Mouse (Mus musculus): Measurements from ENCODE around the gene Tlr3. TPM values are rescaled to one million over a fixed set of nuclear protein-coding genes. Genes with fewer than 3 reads are reported as not detected.

Tlr3 gene
- polyA plus RNA-seq, 1 experiment from 2014 or later: 3.1 TPM

DNA sequence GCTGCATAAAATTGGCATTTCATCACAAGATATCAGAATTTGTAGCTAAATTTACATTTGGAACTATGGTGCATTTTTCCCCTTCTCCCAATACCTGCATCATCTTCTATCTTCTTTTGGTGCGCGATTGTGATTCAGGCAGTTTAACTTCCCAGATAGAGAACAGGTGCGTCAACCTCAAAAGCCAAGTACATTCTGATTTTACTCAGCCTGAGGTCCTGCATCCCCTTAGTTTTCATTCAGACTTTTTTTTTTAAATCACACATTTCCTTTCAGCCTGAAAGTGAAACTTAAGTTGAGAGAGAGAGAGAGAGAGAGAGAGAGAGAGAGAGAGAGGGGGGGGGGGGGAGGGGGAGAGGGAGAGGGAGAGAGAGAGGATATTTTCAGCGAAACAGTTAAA lies 1.2 kb downstream of the Tlr3 start:
- ATAC-seq (ENCODE audit: low FRiP score, low TSS enrichment): no peak
- Histone ChIP-seq H3K4me1 (ENCODE audit: insufficient read depth, low read length) (peaks cover 9% of the 10 kb centered on the region), H3K27me3 (ENCODE audit: insufficient read depth, low read length) (no peaks in the 10 kb centered on the region), H3K4me3 (ENCODE audit: low read length) (peak overlapping the region; percentile 48), H3K9ac (replicated peaks; ENCODE audit: low read length) (peak overlapping the region; percentile 65), H3K36me3 (ENCODE audit: insufficient read depth, low read length) (no peaks in the 10 kb centered on the region), H3K4me2 (replicated peaks; ENCODE audit: low read depth, low read length) (peak overlapping the region; percentile 55), H3K9me3 (ENCODE audit: low read length) (no peaks in the 10 kb centered on the region), H3K27ac (ENCODE audit: low read length) (peak overlapping the region; percentile 47)
- WGBS: 50% methylated on average over 4 of the region's 4 CpGs

DNA sequence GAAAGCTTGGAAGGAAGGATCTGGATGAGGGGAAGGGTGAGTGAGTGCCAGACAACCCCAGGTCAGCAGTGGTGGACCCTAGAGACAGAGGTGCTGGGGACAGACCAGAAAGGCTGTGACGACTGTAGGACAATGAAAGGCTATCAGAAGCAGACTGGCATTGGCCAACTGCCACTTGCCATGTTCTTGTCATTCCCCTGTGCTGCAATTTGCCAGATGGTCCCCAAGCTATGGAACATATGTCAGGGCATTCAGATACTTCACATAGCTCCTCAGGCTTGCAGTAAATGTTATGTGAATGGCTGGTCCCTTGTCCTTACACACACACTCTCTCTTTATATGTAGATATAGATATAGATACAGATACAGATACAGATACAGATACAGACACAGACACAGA lies 27.6 kb downstream of the Tlr3 start:
- Histone ChIP-seq H3K36me3 (ENCODE audit: insufficient read depth, low read length) (no peaks in the 10 kb centered on the region), H3K27ac (ENCODE audit: low read length) (no peak overlapping the region), H3K9ac (replicated peaks; ENCODE audit: low read length) (no peak overlapping the region), H3K4me3 (ENCODE audit: low read length) (no peak overlapping the region), H3K9me3 (ENCODE audit: low read length) (no peaks in the 10 kb centered on the region), H3K4me1 (ENCODE audit: insufficient read depth, low read length) (peaks cover 14% of the 10 kb centered on the region), H3K27me3 (ENCODE audit: insufficient read depth, low read length) (peaks cover 10% of the 10 kb centered on the region), H3K4me2 (replicated peaks; ENCODE audit: low read depth, low read length) (no peak overlapping the region)
- WGBS: 53% methylated on average over 1 of the region's 1 CpGs
- no peak for ATAC-seq (ENCODE audit: low FRiP score, low TSS enrichment)

DNA sequence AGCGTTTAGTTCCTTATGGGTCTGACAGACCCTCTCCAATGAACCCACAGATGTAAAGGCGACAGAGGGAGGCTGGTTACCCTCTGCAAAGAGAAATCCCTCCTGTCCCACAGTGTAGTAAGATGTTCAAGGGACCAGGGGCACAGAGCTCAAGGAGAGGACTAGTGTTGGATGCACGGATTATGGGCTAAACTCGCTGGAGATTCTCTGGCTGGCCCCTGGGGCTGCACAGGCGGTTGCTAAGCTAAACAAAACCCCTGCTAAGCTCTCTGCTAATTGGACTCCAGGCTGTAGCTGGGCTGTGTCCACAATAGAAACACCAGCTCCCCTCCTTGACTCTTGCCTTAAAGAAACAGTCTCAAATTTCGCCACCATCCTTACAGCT lies 28.9 kb downstream of the Tlr3 start, which contains the start of gene Fam149a:
TSS of gene Fam149a (minus strand) at position 329 of the 385 bp plus-strand sequence.
- peak within 1 kb of the TSS; percentile 41 for H3K4me3 ChIP-seq (ENCODE audit: low read length)
- H3K9ac ChIP-seq (replicated peaks; ENCODE audit: low read length): peak within 1 kb of the TSS; percentile 53
- peak within 1 kb of the TSS; percentile 80 for H3K4me2 ChIP-seq (replicated peaks; ENCODE audit: low read depth, low read length)
- peaks cover 14% of the 10 kb centered on the region for H3K4me1 ChIP-seq (ENCODE audit: insufficient read depth, low read length)
- peak; percentile 85; the same call in 1 of the 2 replicates for ATAC-seq (ENCODE audit: low FRiP score, low TSS enrichment)
- no peaks in the 10 kb centered on the region for H3K9me3 ChIP-seq (ENCODE audit: low read length)
- peaks cover 10% of the 10 kb centered on the region for H3K27me3 ChIP-seq (ENCODE audit: insufficient read depth, low read length)
- H3K36me3 ChIP-seq (ENCODE audit: insufficient read depth, low read length): no peaks in the 10 kb centered on the region
- no peak within 1 kb of the TSS for H3K27ac ChIP-seq (ENCODE audit: low read length)
- 2% methylated on average over 6 of the region's 6 CpGs for WGBS

DNA sequence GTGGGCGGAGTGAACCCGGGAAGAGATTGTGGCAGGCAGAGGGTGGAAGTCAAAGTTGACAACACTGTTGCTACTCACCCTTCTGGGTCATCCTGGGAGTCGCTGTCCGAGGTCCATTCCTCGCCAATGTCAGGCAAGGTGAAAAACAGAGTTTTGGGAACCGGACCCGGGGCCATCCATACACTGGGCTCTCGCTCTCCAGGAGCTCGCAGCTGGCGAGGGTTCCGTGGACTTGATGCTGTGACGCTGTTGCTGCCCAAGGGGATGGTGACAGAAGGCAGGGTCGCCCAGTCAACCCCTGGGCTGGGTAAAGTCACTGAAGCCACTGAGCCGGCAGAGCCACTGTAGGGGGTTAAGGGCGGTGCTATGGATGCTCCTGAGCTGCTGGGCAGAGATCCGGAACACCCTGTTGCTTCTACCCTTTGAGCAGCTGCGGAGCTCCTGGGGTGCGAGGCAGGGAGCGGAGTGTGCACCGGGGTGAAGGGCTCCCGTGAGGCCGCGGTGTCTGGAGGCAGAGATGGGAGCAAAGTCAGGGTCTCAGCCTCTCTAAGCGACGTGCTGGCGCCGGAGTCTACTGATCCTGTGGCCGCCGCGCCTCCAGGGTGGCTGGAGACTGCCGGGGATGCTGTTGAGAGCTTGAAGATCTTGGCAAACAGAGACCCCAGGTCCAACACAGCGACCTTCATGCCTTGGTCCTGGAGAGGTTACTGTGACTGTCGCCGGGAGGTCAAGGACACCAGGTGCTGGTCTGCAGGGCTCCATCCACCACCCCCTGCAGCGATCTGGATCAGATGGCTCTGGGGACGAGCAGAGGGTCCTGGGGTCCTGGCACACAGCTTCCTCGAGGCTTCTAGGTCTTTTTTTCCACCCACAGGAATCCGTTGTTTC lies 29.6 kb downstream of the Tlr3 start:
- WGBS: 2% methylated on average over 38 of the region's 38 CpGs
- peak overlapping the region; percentile 41 for H3K4me3 ChIP-seq (ENCODE audit: low read length)
- no peaks in the 10 kb centered on the region for H3K36me3 ChIP-seq (ENCODE audit: insufficient read depth, low read length)
- H3K27me3 ChIP-seq (ENCODE audit: insufficient read depth, low read length): peaks cover 10% of the 10 kb centered on the region
- H3K4me2 ChIP-seq (replicated peaks; ENCODE audit: low read depth, low read length): peak overlapping the region; percentile 80
- H3K4me1 ChIP-seq (ENCODE audit: insufficient read depth, low read length): peaks cover 14% of the 10 kb centered on the region
- H3K27ac ChIP-seq (ENCODE audit: low read length): no peak overlapping the region
- H3K9me3 ChIP-seq (ENCODE audit: low read length): no peaks in the 10 kb centered on the region
- peak overlapping the region; percentile 53 for H3K9ac ChIP-seq (replicated peaks; ENCODE audit: low read length)
- peak; percentile 85 for ATAC-seq (ENCODE audit: low FRiP score, low TSS enrichment)

DNA sequence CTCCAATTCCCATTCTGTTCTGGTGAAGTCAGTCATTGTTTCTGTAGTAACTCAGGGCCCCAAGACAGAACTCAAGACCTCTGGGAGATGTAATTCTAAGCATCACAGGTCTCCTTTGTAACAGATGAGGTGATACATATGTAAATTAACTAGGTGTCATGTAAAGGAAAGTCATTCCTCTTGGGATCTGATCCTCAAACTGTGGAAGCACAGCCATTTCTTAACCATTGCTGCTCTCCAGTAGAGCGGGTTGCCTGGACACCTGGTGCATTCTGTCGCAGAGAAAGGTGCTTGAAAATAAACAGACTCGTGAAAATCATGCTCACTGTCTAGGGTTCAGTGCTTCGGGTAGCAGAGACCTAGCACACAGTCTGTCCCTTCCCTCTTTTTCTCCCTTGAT lies 30.3 kb downstream of the Tlr3 start:
- H3K27me3 ChIP-seq (ENCODE audit: insufficient read depth, low read length): peaks cover 10% of the 10 kb centered on the region
- H3K4me2 ChIP-seq (replicated peaks; ENCODE audit: low read depth, low read length): peak overlapping the region; percentile 80
- H3K36me3 ChIP-seq (ENCODE audit: insufficient read depth, low read length): no peaks in the 10 kb centered on the region
- H3K4me1 ChIP-seq (ENCODE audit: insufficient read depth, low read length): peaks cover 14% of the 10 kb centered on the region
- H3K4me3 ChIP-seq (ENCODE audit: low read length): peak overlapping the region; percentile 41; the same call in 1 of the 2 replicates
- 15% methylated on average over 4 of the region's 4 CpGs for WGBS
- H3K27ac ChIP-seq (ENCODE audit: low read length): no peak overlapping the region
- H3K9ac ChIP-seq (replicated peaks; ENCODE audit: low read length): no peak overlapping the region
- ATAC-seq (ENCODE audit: low FRiP score, low TSS enrichment): no peak
- no peaks in the 10 kb centered on the region for H3K9me3 ChIP-seq (ENCODE audit: low read length)

DNA sequence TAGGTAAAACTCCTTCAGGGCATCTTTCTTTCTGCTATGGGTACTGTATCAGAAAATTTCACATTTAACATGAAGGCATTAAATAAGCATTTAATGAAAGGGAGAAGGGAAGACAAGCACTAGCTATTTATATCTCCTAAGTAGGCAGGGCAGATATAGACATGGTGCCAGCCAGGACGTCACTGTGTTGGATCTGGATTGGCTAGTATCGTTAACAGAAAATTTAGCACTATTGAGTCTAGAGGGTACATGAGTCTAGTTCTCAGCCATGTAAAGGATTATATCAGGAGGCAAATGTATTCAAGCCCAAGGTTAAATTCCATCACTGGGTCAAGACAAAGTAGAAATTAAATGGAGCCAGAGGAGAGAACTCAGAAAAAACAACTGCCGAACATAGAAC lies 36.8 kb downstream of the Tlr3 start:
- Histone ChIP-seq H3K4me1 (ENCODE audit: insufficient read depth, low read length) (no peaks in the 10 kb centered on the region), H3K36me3 (ENCODE audit: insufficient read depth, low read length) (no peaks in the 10 kb centered on the region), H3K4me2 (replicated peaks; ENCODE audit: low read depth, low read length) (no peak overlapping the region), H3K9ac (replicated peaks; ENCODE audit: low read length) (no peak overlapping the region), H3K4me3 (ENCODE audit: low read length) (no peak overlapping the region), H3K27ac (ENCODE audit: low read length) (no peak overlapping the region), H3K9me3 (ENCODE audit: low read length) (no peaks in the 10 kb centered on the region), H3K27me3 (ENCODE audit: insufficient read depth, low read length) (no peaks in the 10 kb centered on the region)
- WGBS: 84% methylated on average over 3 of the region's 3 CpGs
- no peak for ATAC-seq (ENCODE audit: low FRiP score, low TSS enrichment)

DNA sequence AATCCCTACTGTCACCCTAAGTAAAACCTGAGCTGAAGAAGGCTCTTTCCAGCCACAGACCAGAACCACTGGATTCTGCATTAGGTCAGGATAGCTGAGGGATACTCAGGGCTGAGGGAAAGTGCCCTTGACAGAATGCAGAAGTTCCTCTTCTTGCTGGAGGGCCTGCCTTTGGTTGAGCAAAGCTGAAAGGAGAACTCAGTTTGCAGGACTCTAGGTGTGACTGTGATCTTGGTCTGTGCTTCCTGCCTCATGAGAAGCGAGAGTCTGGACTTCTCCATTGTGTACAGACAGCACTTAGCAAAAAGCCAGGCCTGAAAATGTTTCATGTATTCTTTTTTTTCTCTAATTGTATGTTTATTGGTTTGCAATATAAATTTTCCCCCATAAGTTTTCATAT lies 43.7 kb downstream of the Tlr3 start:
- H3K4me1 ChIP-seq (ENCODE audit: insufficient read depth, low read length): no peaks in the 10 kb centered on the region
- no peak for ATAC-seq (ENCODE audit: low FRiP score, low TSS enrichment)
- 85% methylated on average over 1 of the region's 1 CpGs for WGBS
- no peaks in the 10 kb centered on the region for H3K9me3 ChIP-seq (ENCODE audit: low read length)
- H3K9ac ChIP-seq (replicated peaks; ENCODE audit: low read length): no peak overlapping the region
- H3K27ac ChIP-seq (ENCODE audit: low read length): no peak overlapping the region
- H3K36me3 ChIP-seq (ENCODE audit: insufficient read depth, low read length): no peaks in the 10 kb centered on the region
- H3K4me3 ChIP-seq (ENCODE audit: low read length): no peak overlapping the region
- H3K4me2 ChIP-seq (replicated peaks; ENCODE audit: low read depth, low read length): no peak overlapping the region
- H3K27me3 ChIP-seq (ENCODE audit: insufficient read depth, low read length): no peaks in the 10 kb centered on the region

DNA sequence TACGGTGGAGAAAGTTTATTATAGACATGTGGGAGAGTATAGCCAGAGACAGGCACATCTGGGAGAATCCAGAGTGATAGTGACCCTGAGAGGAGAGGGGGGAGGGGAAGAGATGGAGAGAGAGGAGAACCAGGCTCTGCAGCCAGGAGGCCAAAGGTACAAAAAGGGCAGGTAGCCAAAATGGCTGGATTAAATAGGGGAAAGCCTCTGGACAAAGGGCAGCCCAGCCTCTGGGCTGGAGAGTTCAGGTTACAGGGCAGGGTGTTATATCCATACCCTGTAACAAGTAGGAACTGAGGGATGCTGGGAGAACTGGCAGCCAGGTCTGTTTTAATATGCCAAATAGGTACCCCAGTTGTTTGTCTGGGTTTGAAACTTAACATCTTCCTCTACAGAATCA lies 47.7 kb downstream of the Tlr3 start:
- Histone ChIP-seq H3K36me3 (ENCODE audit: insufficient read depth, low read length) (no peaks in the 10 kb centered on the region), H3K4me2 (replicated peaks; ENCODE audit: low read depth, low read length) (no peak overlapping the region), H3K9ac (replicated peaks; ENCODE audit: low read length) (no peak overlapping the region), H3K27me3 (ENCODE audit: insufficient read depth, low read length) (no peaks in the 10 kb centered on the region), H3K4me3 (ENCODE audit: low read length) (no peak overlapping the region), H3K27ac (ENCODE audit: low read length) (no peak overlapping the region), H3K4me1 (ENCODE audit: insufficient read depth, low read length) (peaks cover 4% of the 10 kb centered on the region; the same call in 1 of the 2 replicates), H3K9me3 (ENCODE audit: low read length) (no peaks in the 10 kb centered on the region)
- 77% methylated on average over 1 of the region's 1 CpGs for WGBS
- ATAC-seq (ENCODE audit: low FRiP score, low TSS enrichment): no peak

DNA sequence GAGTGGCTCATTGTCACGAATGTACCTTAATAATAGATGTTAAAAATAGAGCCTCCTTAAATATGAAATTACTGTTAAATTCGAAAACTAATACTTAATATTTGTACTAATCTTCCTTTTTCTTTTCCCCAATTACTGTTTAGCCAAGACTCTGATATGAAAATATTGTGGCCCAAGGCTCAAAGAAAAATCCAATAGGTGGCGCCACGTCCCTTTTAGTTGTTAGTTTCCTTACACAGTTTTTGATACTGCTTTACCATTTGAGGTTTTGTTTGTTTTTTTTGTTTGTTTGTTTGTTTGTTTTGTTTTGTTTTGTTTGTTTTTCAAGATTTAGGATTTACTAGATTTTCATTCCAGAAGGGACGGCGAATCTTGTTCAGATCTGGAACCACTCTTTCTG lies 48.6 kb downstream of the Tlr3 start:
- H3K4me1 ChIP-seq (ENCODE audit: insufficient read depth, low read length): peaks cover 11% of the 10 kb centered on the region; the same call in 1 of the 2 replicates
- no peak for ATAC-seq (ENCODE audit: low FRiP score, low TSS enrichment)
- H3K9me3 ChIP-seq (ENCODE audit: low read length): no peaks in the 10 kb centered on the region
- H3K4me3 ChIP-seq (ENCODE audit: low read length): no peak overlapping the region
- no peaks in the 10 kb centered on the region for H3K36me3 ChIP-seq (ENCODE audit: insufficient read depth, low read length)
- no peak overlapping the region for H3K4me2 ChIP-seq (replicated peaks; ENCODE audit: low read depth, low read length)
- no peak overlapping the region for H3K9ac ChIP-seq (replicated peaks; ENCODE audit: low read length)
- H3K27me3 ChIP-seq (ENCODE audit: insufficient read depth, low read length): no peaks in the 10 kb centered on the region
- H3K27ac ChIP-seq (ENCODE audit: low read length): no peak overlapping the region
- WGBS: 70% methylated on average over 6 of the region's 6 CpGs

DNA sequence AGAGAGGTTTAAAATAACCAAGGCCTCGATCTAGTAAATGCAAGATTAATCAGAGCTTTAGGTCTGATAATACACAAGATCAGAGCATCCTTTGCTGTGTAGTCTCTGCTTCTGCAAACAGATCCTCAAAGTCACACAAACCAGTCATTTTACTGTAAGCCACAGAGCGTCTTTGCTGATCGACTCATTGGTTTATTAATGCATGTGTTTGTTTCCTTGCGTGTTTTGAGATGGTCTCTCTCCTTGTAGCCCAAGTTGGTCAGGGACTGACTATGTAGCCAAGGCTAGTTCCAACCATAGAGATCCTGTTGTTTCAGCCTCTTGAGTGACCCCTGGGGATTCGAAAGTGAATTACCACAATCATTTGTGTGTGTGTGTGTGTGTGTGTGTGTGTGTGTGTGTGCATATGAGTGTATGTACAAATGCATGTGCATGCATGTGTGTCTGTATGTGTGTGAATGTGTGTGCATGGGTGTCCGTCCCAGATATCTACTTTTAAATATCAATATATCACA lies 51.7 kb downstream of the Tlr3 start:
- Histone ChIP-seq H3K27me3 (ENCODE audit: insufficient read depth, low read length) (no peaks in the 10 kb centered on the region), H3K9me3 (ENCODE audit: low read length) (no peaks in the 10 kb centered on the region), H3K36me3 (ENCODE audit: insufficient read depth, low read length) (no peaks in the 10 kb centered on the region), H3K9ac (replicated peaks; ENCODE audit: low read length) (peak overlapping the region; percentile 87), H3K4me3 (ENCODE audit: low read length) (peak overlapping the region; percentile 72), H3K4me1 (ENCODE audit: insufficient read depth, low read length) (peaks cover 11% of the 10 kb centered on the region; the same call in 1 of the 2 replicates), H3K4me2 (replicated peaks; ENCODE audit: low read depth, low read length) (peak overlapping the region; percentile 71), H3K27ac (ENCODE audit: low read length) (peak overlapping the region; percentile 79)
- ATAC-seq (ENCODE audit: low FRiP score, low TSS enrichment): no peak
- WGBS: 73% methylated on average over 6 of the region's 6 CpGs

All from kidney, embryonic 16.5 days (tissue).